Mouse (Mus musculus) liver, embryonic 11.5 days (tissue): ENCODE results near the gene Inpp5a. TPM values are rescaled to one million over a fixed set of nuclear protein-coding genes. Genes with fewer than 3 reads are reported as not detected.

Experiments used
- ATAC-seq: fragments of 200-750 bp; cut with Nextera tagmentation; replicated peaks from 2 replicates; pipeline ENCODE4 v1.8.0; 2017; ENCODE audit warnings: moderate number of reproducible peaks, mild to moderate bottlenecking, moderate TSS enrichment, moderate library complexity; ENCODE audit not compliant: low FRiP score
- DNase-seq: peaks from one replicate; pipeline ENCODE4 v3.0.0-alpha.2; 2017; ENCODE audit warnings: low spot score
- H3K27ac ChIP-seq: fragments of 300-500 bp; sonication (generic); 2 replicates; pipeline ENCODE4 v1.5.1; 2014; ENCODE audit warnings: mild to moderate bottlenecking, low read depth, low read length, control low read depth
- H3K27me3 ChIP-seq: fragments of 300-500 bp; sonication (generic); replicated peaks from 2 replicates; pipeline ENCODE4 v1.6.1; 2014; ENCODE audit warnings: low read length, mixed read lengths; ENCODE audit not compliant: control insufficient read depth, insufficient read depth
- H3K36me3 ChIP-seq: fragments of 300-500 bp; sonication (generic); 2 replicates; pipeline ENCODE4 v1.6.1; 2014; ENCODE audit warnings: mild to moderate bottlenecking, low read length, moderate library complexity, mixed read lengths; ENCODE audit not compliant: control insufficient read depth, insufficient read depth
- H3K4me1 ChIP-seq: fragments of 300-500 bp; sonication (generic); replicated peaks from 2 replicates; pipeline ENCODE4 v1.6.1; 2014; ENCODE audit warnings: low read length, mixed read lengths; ENCODE audit not compliant: control insufficient read depth, insufficient read depth
- H3K4me2 ChIP-seq: fragments of 300-500 bp; sonication (generic); 2 replicates; pipeline ENCODE4 v1.6.1; 2014; ENCODE audit warnings: mild to moderate bottlenecking, control low read depth, moderate library complexity
- H3K4me3 ChIP-seq: fragments of 300-500 bp; sonication (generic); 2 replicates; pipeline ENCODE4 v1.5.1; 2014; ENCODE audit warnings: low read depth, low read length, control low read depth
- H3K9ac ChIP-seq: fragments of 300-500 bp; sonication (generic); 2 replicates; pipeline ENCODE4 v1.6.1; 2014; ENCODE audit warnings: low read depth, low read length, control low read depth
- H3K9me3 ChIP-seq: fragments of 300-500 bp; sonication (generic); 2 replicates; pipeline ENCODE4 v1.6.1; 2016; ENCODE audit warnings: low read length, inconsistent platforms, mixed read lengths; ENCODE audit not compliant: control insufficient read depth
- WGBS: fragments of 180-500 bp; shearing (Covaris S2); extraction: QIAGEN DNeasy Blood & Tissue Kit; methylation state at CpG from one replicate; pipeline ENCODE4 v1.1.7; 2014; 5-methylcytosine and 5-hydroxymethylcytosine counted together
- polyA plus RNA-seq: library from polyadenylated mRNA; unstranded; fragments of >200 nt; fragmentation: Nextera tagmentation; extraction: Ambion mirVana; gene quantifications from 2 replicates; pipeline ENCODE4 v1.2.1, GENCODE M21; 2014

Gene Inpp5a
- polyA plus RNA-seq, 1 experiment from 2014 or later: 11.8 TPM

GRCm38 (mm10) chr7:139366549-139366948 is 22.4 kb upstream of the Inpp5a start:
- Histone ChIP-seq H3K27ac (no peak overlapping the region), H3K9ac (no peak overlapping the region), H3K4me3 (no peak overlapping the region), H3K4me1 (peaks cover 24% of the 10 kb centered on the region), H3K27me3 (no peaks in the 10 kb centered on the region), H3K36me3 (no peaks in the 10 kb centered on the region), H3K9me3 (no peaks in the 10 kb centered on the region), H3K4me2 (no peak overlapping the region)
- ATAC-seq: no peak
- 46% methylated on average over 4 of the region's 4 CpGs for WGBS
- DNase-seq: no peak

DNA sequence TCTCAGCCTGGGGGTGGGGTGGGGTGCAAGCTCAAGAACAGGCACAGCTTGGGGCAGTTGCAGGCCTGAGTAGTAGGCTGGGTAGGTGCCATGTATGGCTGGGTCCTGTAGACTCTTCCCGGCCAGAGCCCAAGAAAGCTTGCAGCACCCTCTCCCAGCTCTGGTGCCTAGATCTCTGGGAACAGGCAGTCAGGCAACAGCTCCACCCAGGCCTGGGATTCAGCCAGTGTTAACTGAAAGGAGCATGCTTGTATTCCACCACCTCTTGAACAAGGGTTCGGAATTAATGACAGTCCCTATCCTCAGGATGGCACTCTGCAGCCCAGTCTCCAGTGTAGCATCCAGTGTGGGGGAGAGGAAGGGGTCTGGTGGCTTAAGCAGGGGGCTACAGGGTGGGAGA is 20.7 kb upstream of the Inpp5a start:
- WGBS: 85% methylated on average over 2 of the region's 2 CpGs

DNA sequence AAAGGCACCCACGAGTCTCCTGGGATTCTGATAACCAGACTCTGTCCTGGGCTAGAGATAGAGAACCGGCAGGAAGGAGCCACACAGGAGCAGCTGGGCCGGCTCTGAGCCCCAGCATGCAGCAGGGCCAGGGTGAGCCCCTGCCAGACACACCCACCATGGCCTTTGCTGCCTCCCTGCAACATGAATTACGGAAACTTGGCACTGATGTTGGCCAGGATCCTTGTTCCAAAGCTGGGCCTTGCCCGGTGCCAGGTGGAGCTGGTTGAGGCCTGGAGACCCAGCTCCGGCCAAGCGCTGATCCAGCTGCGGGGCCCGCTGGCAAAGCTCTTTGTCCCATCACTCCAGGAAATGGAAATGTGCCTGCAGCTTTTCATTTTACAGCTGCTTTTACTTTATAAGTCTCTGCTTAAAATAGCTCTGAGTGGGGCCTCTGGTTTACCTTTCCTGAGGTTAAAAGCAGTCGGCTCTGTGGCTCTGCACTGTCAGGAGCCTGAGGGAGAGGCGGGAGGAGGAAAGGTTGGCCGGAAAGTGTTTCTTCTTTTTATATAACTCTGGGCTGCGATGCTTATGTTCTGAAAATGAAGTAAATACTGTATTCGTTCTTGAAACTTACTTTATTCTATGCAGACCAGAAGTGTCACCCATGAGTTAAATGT is 20.1 kb upstream of the Inpp5a start:
- no peak for DNase-seq
- no peak overlapping the region for H3K4me3 ChIP-seq

More for the DNA sequence above, 20.7 kb upstream of the Inpp5a start:
- H3K4me2 ChIP-seq: no peak overlapping the region
- ATAC-seq (0 out of 2 replicates have a peak, but pooled peaks have one; percentile 2), DNase-seq (no peak)
- peaks cover 24% of the 10 kb centered on the region for H3K4me1 ChIP-seq
- no peaks in the 10 kb centered on the region for H3K9me3 ChIP-seq
- no peak overlapping the region; the same call in 1 of the 2 replicates for H3K27ac ChIP-seq
- no peak overlapping the region for H3K4me3 ChIP-seq
- no peaks in the 10 kb centered on the region for H3K27me3 ChIP-seq
- H3K36me3 ChIP-seq: no peaks in the 10 kb centered on the region
- H3K9ac ChIP-seq: no peak overlapping the region

GRCm38 (mm10) chr7:139369501-139370088 is 19.3 kb upstream of the Inpp5a start:
- ATAC-seq (no peak), DNase-seq (no peak)
- no peak overlapping the region for H3K27ac ChIP-seq
- H3K9ac ChIP-seq: no peak overlapping the region
- no peak overlapping the region for H3K4me3 ChIP-seq
- H3K9me3 ChIP-seq: no peaks in the 10 kb centered on the region
- 78% methylated on average over 6 of the region's 6 CpGs for WGBS
- H3K27me3 ChIP-seq: no peaks in the 10 kb centered on the region
- H3K4me1 ChIP-seq: peaks cover 12% of the 10 kb centered on the region
- H3K36me3 ChIP-seq: no peaks in the 10 kb centered on the region
- no peak overlapping the region for H3K4me2 ChIP-seq

More for the DNA sequence above, 20.1 kb upstream of the Inpp5a start:
- Histone ChIP-seq H3K4me1 (peaks cover 18% of the 10 kb centered on the region), H3K4me2 (no peak overlapping the region), H3K27ac (no peak overlapping the region; the same call in 1 of the 2 replicates), H3K27me3 (no peaks in the 10 kb centered on the region), H3K9me3 (no peaks in the 10 kb centered on the region), H3K9ac (no peak overlapping the region), H3K36me3 (no peaks in the 10 kb centered on the region)
- 60% methylated on average over 14 of the region's 14 CpGs for WGBS
- ATAC-seq: 0 out of 2 replicates have a peak, but pooled peaks have one; percentile 48

DNA sequence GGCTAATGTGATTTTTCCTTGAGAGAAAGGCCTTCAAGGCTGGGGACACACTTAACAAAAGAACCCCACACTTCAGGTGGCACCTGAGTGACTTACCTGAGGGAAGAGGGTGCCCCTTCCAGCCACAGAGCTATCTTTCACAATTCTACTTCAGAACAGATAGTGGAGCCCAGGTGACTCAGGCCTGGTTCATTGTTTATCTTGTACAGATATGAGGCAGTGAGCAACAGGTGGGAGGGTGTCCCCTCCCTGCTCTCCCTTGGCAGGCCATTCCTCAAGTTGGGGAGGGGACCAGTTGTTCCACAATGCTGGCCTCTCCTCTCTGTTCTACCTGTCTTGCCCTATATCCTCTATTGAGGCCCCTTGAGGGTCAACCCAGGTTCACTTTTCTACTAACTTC is 17.5 kb upstream of the Inpp5a start:
- Histone ChIP-seq H3K9me3 (no peaks in the 10 kb centered on the region), H3K4me2 (no peak overlapping the region), H3K4me1 (no peaks in the 10 kb centered on the region; the same call in 1 of the 2 replicates), H3K4me3 (no peak overlapping the region), H3K27me3 (no peaks in the 10 kb centered on the region), H3K9ac (no peak overlapping the region), H3K27ac (no peak overlapping the region), H3K36me3 (no peaks in the 10 kb centered on the region)
- ATAC-seq (no peak), DNase-seq (no peak)

GRCm38 (mm10) chr7:139377381-139377780 is 11.5 kb upstream of the Inpp5a start:
- ATAC-seq: no peak
- WGBS: 44% methylated on average over 7 of the region's 7 CpGs
- no peak overlapping the region for H3K4me3 ChIP-seq
- no peak overlapping the region for H3K9ac ChIP-seq
- no peaks in the 10 kb centered on the region for H3K9me3 ChIP-seq
- H3K4me2 ChIP-seq: no peak overlapping the region
- H3K27ac ChIP-seq: no peak overlapping the region
- no peaks in the 10 kb centered on the region for H3K4me1 ChIP-seq
- H3K27me3 ChIP-seq: no peaks in the 10 kb centered on the region
- DNase-seq: no peak
- H3K36me3 ChIP-seq: no peaks in the 10 kb centered on the region

- H3K4me1 ChIP-seq: no peaks in the 10 kb centered on the region
- no peaks in the 10 kb centered on the region for H3K27me3 ChIP-seq
- no peak for DNase-seq
- WGBS: 80% methylated on average over 3 of the region's 3 CpGs
- no peak overlapping the region for H3K27ac ChIP-seq
- ATAC-seq: no peak
- no peak overlapping the region for H3K4me3 ChIP-seq
- H3K36me3 ChIP-seq: no peaks in the 10 kb centered on the region
- no peak overlapping the region for H3K4me2 ChIP-seq
- H3K9ac ChIP-seq: no peak overlapping the region
- H3K9me3 ChIP-seq: no peaks in the 10 kb centered on the region
Observed at GRCm38 (mm10) chr7:139378355-139378754, 10.6 kb upstream of the Inpp5a start.

GRCm38 (mm10) chr7:139379745-139380144 is 9.2 kb upstream of the Inpp5a start:
- H3K36me3 ChIP-seq: no peaks in the 10 kb centered on the region
- no peaks in the 10 kb centered on the region for H3K9me3 ChIP-seq
- 66% methylated on average over 2 of the region's 2 CpGs for WGBS
- ATAC-seq: no peak
- no peaks in the 10 kb centered on the region; the same call in 1 of the 2 replicates for H3K4me1 ChIP-seq
- H3K4me2 ChIP-seq: no peak overlapping the region
- no peak for DNase-seq
- no peak overlapping the region for H3K9ac ChIP-seq
- no peaks in the 10 kb centered on the region for H3K27me3 ChIP-seq
- no peak overlapping the region for H3K4me3 ChIP-seq
- no peak overlapping the region for H3K27ac ChIP-seq

DNA sequence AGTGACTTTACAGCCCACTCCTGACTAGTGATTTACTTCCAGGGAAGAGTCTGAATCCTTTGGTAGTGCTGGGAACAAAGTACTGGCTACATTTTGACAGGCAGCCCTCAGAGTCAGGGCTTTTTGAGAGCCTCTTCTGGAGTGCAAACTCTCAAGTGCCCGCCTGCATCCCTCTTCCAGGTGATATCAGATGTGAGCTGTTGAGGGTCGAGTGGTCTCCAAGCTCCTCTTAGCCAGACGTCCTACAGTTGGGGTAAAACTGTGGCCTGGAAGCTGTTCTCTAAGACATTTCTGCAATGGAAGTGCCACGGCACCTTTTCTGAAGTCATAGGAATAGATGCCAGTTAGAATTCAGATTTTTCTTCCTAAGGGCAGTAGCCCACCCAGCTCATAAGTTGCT is 8.7 kb upstream of the Inpp5a start:
- no peaks in the 10 kb centered on the region for H3K36me3 ChIP-seq
- ATAC-seq: no peak
- no peak overlapping the region for H3K4me2 ChIP-seq
- 55% methylated on average over 4 of the region's 4 CpGs for WGBS
- H3K4me3 ChIP-seq: no peak overlapping the region
- no peak overlapping the region for H3K27ac ChIP-seq
- no peaks in the 10 kb centered on the region; the same call in 1 of the 2 replicates for H3K4me1 ChIP-seq
- H3K27me3 ChIP-seq: no peaks in the 10 kb centered on the region
- no peak for DNase-seq
- H3K9me3 ChIP-seq: no peaks in the 10 kb centered on the region
- no peak overlapping the region for H3K9ac ChIP-seq
